Mouse (Mus musculus) testis, postnatal 14 days (tissue): Measurements from ENCODE around the gene Ankrd23.
"Not testable (repeated sequence)": the region's sequence is repeated elsewhere in the genome, so short reads cannot be mapped to it uniquely, and the experiment has no call there.

Source experiments
- DNase-seq: peaks from one replicate; pipeline ENCODE4 v3.0.0; 2021; ENCODE audit warnings: low spot score

The Ankrd23 gene

GRCm38 (mm10) chr1:36536783-36537182, at the start of gene Ankrd23:
Gene Ankrd23, minus strand, starts transcription at chr1:36536883.
- DNase-seq, result not testable (repeated sequence)

- DNase-seq, result no peak
Measured at GRCm38 (mm10) chr1:36586288-36586687, 49.6 kb upstream of the Ankrd23 start.

DNA sequence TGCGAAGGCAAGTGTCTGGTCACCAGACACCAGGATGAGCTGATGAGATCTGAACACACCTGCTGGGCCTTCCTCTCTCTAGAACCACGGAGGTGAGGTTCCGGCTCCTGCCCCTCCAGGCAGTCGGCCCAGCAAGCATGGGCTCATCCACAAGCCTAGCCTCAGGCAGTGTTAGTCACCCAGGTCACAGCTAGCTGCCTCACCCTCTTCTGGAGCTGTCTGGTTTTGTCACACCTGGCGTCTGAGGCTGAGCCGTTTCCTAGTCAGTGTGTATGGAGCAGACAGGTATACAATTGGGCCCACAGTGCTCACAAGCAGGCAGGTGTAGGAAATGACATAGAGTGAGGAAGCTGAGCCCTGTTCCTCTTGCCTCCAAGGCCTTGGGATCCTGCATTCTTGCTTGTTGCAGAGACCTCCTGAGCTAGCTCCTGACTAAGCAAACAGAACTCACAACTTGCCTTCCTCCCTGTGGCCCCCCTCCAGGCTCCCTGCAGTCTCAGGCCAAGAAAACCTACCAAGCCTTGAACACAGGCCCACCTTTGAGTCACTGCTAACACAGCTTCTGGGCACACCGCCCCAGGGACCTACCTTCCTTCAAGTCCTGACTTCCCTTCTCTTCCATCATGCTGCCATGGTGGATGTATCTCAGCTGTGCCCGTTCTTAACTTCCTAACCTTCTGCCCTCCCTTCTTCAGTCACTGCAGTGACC, 46.9 kb upstream of the Ankrd23 start:
- no peak for DNase-seq

GRCm38 (mm10) chr1:36582211-36582610, 45.5 kb upstream of the Ankrd23 start:
- DNase-seq, result no peak

DNA sequence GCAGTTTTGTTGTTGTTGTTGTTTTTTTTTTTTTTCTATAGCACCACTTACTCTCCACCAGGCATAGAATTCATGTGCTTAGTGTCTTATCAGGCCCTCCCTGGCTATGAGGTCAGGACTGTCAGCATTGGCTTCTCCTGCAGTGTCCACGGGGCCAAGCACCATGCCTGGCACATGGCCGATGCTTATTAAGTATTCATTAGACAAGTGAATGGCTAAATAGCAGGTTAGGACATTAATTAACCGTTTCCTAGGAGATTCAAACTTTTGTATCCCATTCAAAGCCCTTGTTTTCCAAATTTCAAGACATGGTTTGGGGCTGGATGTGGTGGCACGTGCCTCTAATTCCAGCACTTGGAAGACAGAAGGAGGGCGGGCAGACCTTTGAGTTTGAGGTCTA, 44.6 kb upstream of the Ankrd23 start:
- no peak for DNase-seq

- DNase-seq, result peak; percentile 65
Measured at GRCm38 (mm10) chr1:36580384-36581207, 43.9 kb upstream of the Ankrd23 start.

DNA sequence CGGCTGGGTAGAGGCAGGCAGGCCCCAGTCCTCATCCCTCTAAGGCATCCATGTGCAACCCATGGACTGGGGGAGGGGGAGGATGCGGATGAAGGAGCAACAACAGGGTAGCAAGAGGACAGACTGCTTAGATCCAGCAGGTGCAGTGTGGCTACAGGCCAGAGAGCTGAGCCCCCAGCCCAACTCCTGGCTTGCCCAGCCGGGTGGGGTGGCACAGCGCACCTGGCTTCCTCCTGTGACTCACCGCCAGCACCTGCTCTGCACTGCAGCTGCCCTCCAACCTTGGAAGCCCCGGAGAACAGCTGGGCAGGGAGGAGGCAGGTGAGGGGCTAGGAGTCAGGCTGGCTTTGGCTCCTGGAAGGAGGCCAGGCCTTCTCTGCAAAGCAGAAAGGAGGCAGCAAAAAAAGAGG, 43.3 kb upstream of the Ankrd23 start:
- peak; percentile 36 for DNase-seq

GRCm38 (mm10) chr1:36576991-36577675, 40.5 kb upstream of the Ankrd23 start:
- DNase-seq, result no peak

- no peak for DNase-seq
Measured at GRCm38 (mm10) chr1:36575347-36575746, 38.7 kb upstream of the Ankrd23 start.

- DNase-seq, result no peak
Measured at GRCm38 (mm10) chr1:36574196-36574955, 37.7 kb upstream of the Ankrd23 start.

GRCm38 (mm10) chr1:36573524-36573923, 36.8 kb upstream of the Ankrd23 start:
- DNase-seq, result peak; percentile 33

- no peak for DNase-seq
Measured at GRCm38 (mm10) chr1:36572709-36573108, 36.0 kb upstream of the Ankrd23 start.

GRCm38 (mm10) chr1:36572140-36572700, 35.5 kb upstream of the Ankrd23 start:
- DNase-seq, result no peak

DNA sequence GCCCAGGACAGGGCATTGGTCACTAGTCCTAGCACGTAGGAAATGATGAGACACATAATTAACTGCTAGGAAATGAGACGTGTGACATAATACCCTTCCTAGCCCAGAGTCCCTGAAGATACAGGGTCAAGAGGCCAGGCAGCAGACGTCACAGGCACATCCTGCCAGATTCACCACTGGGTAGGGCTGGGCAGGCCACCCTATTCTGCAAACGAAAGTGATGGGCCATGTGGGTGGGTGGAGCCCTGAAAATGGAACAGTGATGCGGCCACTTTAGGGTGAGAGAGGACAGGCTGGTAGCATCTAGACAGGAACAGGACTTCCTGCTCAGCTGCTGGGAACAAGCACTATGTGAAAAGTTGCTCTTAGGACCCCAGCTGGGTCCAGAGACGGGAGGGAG, 34.9 kb upstream of the Ankrd23 start:
- no peak for DNase-seq

DNA sequence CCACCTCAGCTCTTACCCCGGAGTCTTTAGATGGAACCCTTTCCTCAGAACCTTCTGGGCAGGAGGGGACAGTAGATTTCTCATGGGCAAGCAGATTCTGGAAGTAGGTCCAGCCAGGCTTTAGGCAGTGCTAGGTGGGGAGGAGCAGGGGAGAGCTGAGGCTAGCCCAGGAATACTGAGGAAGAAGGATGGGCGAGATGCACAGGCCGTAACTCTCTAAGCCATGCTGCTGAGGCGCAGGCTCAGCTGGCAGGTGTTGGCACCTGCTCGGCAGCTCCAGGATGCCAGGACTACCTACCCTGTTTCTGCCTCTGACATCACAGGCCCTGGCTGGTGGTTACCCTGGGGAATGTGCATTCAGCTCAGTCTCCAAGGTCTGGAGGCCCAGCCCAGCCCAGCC, 33.6 kb upstream of the Ankrd23 start:
- no peak for DNase-seq

DNA sequence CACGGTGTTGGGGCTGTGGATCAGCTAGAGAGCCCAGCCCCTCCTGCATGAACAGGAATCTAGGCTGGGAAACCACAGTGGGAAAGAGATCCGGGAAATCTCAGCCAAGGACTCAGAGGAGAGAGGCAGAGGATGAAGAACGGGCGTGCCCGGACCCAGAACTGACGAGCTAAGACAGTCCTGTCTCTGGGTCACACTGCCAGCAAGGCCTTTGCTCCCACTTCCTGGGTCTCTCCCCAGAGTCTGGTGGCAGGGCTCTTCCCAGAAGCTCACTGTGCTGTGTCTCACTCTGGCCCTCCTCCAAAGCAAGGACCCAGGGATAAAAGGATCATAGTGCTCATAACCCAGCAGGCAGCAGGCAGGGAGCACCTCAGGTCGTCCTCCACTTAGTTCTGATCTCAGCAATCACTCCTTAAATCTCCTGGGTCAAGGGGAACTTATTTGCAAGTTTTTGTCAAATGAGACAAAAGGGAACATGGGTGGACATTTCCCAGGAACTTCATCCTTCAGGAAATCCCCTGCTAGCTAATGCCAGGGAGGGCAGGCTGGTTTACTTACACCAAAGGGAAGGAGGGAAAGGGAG, 33.1 kb upstream of the Ankrd23 start:
- DNase-seq, result no peak

- no peak for DNase-seq
Measured at GRCm38 (mm10) chr1:36568776-36569175, 32.1 kb upstream of the Ankrd23 start.

GRCm38 (mm10) chr1:36567818-36568603, 31.3 kb upstream of the Ankrd23 start:
- no peak for DNase-seq

- no peak for DNase-seq
Measured at GRCm38 (mm10) chr1:36566425-36566824, 29.7 kb upstream of the Ankrd23 start.

GRCm38 (mm10) chr1:36564101-36564500, 27.4 kb upstream of the Ankrd23 start:
- no peak for DNase-seq
